Mouse (Mus musculus): ENCODE results near the gene Dnal4.

Dnal4 gene

GRCm38 (mm10) chr15:79760956-79761355 lies 16.7 kb downstream of the Dnal4 start:
- peak; percentile 69 for DNase-seq

- no peak for DNase-seq
Observed at GRCm38 (mm10) chr15:79757118-79757517, 20.5 kb downstream of the Dnal4 start.

- DNase-seq, result peak; percentile 73
Observed at GRCm38 (mm10) chr15:79755977-79756625, 21.5 kb downstream of the Dnal4 start.

- DNase-seq, result no peak
Observed at GRCm38 (mm10) chr15:79755176-79755575, 22.5 kb downstream of the Dnal4 start.

GRCm38 (mm10) chr15:79753873-79754272 lies 23.8 kb downstream of the Dnal4 start:
- no peak for DNase-seq

GRCm38 (mm10) chr15:79753420-79753752 lies 24.3 kb downstream of the Dnal4 start:
- DNase-seq, result no peak

GRCm38 (mm10) chr15:79752742-79753419 lies 24.8 kb downstream of the Dnal4 start:
- peak; percentile 76 for DNase-seq

GRCm38 (mm10) chr15:79751772-79752171 lies 25.9 kb downstream of the Dnal4 start:
- DNase-seq, result no peak

- DNase-seq, result no peak
Observed at GRCm38 (mm10) chr15:79750266-79750665, 27.4 kb downstream of the Dnal4 start.

GRCm38 (mm10) chr15:79749162-79749561 lies 28.5 kb downstream of the Dnal4 start:
- no peak for DNase-seq

- no peak for DNase-seq
Observed at GRCm38 (mm10) chr15:79747998-79748397, 29.7 kb downstream of the Dnal4 start.

- DNase-seq, result no peak
Observed at GRCm38 (mm10) chr15:79745883-79746282, 31.8 kb downstream of the Dnal4 start.

GRCm38 (mm10) chr15:79745312-79745711 lies 32.3 kb downstream of the Dnal4 start:
- DNase-seq, result no peak

- DNase-seq, result no peak
Observed at GRCm38 (mm10) chr15:79744742-79745141, 32.9 kb downstream of the Dnal4 start.

GRCm38 (mm10) chr15:79744001-79744400 lies 33.6 kb downstream of the Dnal4 start:
- DNase-seq, result no peak

- DNase-seq, result no peak
Observed at GRCm38 (mm10) chr15:79742706-79743023, 35.0 kb downstream of the Dnal4 start.

- DNase-seq, result peak; percentile 94
Observed at GRCm38 (mm10) chr15:79741921-79742705, 35.5 kb downstream of the Dnal4 start, which contains the start of gene Sun2. TSS of gene Sun2 (minus strand) at chr15:79742536.

GRCm38 (mm10) chr15:79741173-79741858 lies 36.3 kb downstream of the Dnal4 start:
- DNase-seq, result no peak

- no peak for DNase-seq
Observed at GRCm38 (mm10) chr15:79740739-79741138, 36.9 kb downstream of the Dnal4 start.

GRCm38 (mm10) chr15:79734311-79734710 lies 43.3 kb downstream of the Dnal4 start:
- DNase-seq, result no peak

- no peak for DNase-seq
Observed at GRCm38 (mm10) chr15:79733640-79734039, 44.0 kb downstream of the Dnal4 start.

- no peak for DNase-seq
Observed at GRCm38 (mm10) chr15:79733192-79733591, 44.5 kb downstream of the Dnal4 start.

GRCm38 (mm10) chr15:79731554-79731953 lies 46.1 kb downstream of the Dnal4 start:
- no peak for DNase-seq

Data from right cerebral cortex, adult 18-20 months (tissue).